Mouse (Mus musculus) CD8-positive naive resting alpha-beta T cell, adult 2 months (primary cell): ENCODE results near the gene Gm6760.

Source experiments
- DNase-seq, 2 experiments: peaks; one replicate each; pipeline ENCODE4 v3.0.0; 2022; ENCODE audit warnings: low read depth in 2 of 2, low spot score in 2 of 2

The Gm6760 gene

DNA sequence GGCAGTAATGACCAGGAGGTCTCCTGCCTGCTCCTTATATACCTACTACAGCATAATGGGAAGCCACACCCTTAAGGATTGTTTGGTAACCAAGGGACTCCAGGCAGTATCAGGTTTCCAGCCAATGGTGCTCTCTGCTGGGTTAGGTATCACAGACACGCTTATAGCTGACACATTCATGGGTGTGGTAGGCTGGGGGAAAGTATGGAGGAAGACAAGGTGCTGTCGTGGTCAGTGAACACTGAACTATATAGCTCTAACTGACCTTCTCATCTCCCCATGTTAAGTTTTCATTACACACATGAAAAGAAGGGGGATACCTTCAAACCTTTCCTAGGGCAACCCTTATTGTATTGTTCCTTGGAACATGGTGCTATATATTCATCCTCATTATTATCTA lies at the start of gene Gm6760:
TSS of gene Gm6760 (minus strand) at position 101 of the 400 bp plus-strand sequence.
- DNase-seq: no peak

DNA sequence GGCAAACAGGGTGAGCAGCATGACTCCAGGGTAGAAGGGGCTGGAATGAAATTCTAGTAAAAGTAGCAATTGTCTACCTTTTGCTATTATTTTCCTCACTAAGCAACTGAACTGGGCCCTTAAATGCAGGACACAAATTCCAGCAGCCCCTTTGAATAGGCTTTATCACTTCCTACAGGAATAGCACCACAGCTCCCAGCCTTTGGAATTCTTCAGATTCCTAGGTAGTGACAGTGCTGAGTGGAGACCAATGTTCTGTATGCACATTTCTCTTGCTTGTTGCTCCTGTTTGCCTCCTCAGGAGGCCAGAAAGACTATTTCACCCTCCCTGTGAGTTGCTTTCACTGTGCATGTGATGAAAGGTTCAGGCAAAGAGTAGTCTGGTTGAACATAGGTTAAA lies 29.2 kb upstream of the Gm6760 start:
- no peak for DNase-seq

- DNase-seq: no peak
These were observed 21.2 kb upstream of the Gm6760 start, which contains the start of gene 3830417A13Rik for GRCm38 (mm10) chrX:64173248-64173647. 3830417A13Rik (plus strand) TSS chrX:64173548.
